8 mouse cellular contexts compared by ENCODE assay signal in the genomic region with DNA sequence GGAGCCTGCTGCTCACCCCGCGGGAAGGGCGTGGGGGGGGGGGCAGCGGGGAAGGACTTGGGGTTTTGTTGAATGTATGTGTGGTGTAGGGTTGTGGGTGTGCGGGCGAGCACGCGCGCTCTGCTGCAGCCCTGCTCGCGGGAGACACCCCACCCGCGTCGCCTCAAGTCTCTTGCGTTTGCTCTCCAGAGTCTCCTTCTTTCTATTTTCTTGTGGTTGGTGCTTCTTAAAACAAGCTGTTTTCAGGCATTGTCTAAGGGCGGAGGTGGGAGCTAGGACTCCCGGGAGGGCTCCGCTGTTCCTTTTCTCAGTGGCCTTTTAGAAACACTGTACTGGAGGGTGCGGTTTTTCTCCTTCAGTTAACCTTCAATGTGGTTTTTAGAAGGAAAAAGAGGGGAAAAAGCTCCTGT. TPM values are rescaled to one million over a fixed set of nuclear protein-coding genes. Genes with fewer than 3 reads are reported as not detected.
A peak's percentile ranks its signal among the peaks of the same experiment; 100 is the strongest.
DNase-seq lines count a peak whose midpoint lies in the region; ATAC-seq lines count a peak whose summit lies in the region.

A gene (minus strand): TSS at position 87 of the 410 bp plus-strand sequence.

- H3K4me3 ChIP-seq in embryonic facial prominence, embryonic 11.5 days (ENCODE audit: low read depth, low read length): peak within 1 kb of the TSS; percentile 90
- peak within 1 kb of the TSS; percentile 60 to 76 for H3K4me3 ChIP-seq in heart, embryonic 14.5 days (ENCODE audit: control insufficient read depth in 1 of 2, insufficient read depth in 1 of 2, low read depth in 1 of 2, low read length in 2 of 2)
- H3K4me3 ChIP-seq in neural tube, embryonic 14.5 days (ENCODE audit: low read depth, low read length): peak within 1 kb of the TSS; percentile 75

- no peak; the same call in 1 of the 2 replicates for ATAC-seq in embryonic facial prominence, embryonic 11.5 days (replicated peaks; ENCODE audit: insufficient number of reproducible peaks, low FRiP score, low TSS enrichment, low read depth)
- peak; percentile 32; the same call in 1 of the 2 replicates for ATAC-seq in heart, embryonic 14.5 days (ENCODE audit: insufficient number of reproducible peaks, insufficient read depth, low FRiP score, low read depth)
- peak; percentile 78 for ATAC-seq in neural tube, embryonic 14.5 days (ENCODE audit: low read depth)

- H3K9me3 ChIP-seq in embryonic facial prominence, embryonic 11.5 days (replicated peaks; ENCODE audit: control insufficient read depth, low read length): no peaks in the 10 kb centered on the region
- H3K9me3 ChIP-seq in heart, embryonic 14.5 days (ENCODE audit: control insufficient read depth, low read length): no peaks in the 10 kb centered on the region
- no peaks in the 10 kb centered on the region for H3K9me3 ChIP-seq in neural tube, embryonic 14.5 days (ENCODE audit: control insufficient read depth, low read length)

- 0% methylated on average over 18 of the region's 19 CpGs for WGBS in embryonic facial prominence, embryonic 11.5 days
- 2% methylated on average over 17 of the region's 19 CpGs for WGBS in heart, embryonic 14.5 days
- WGBS in neural tube, embryonic 14.5 days: under 1% methylated on average over 18 of the region's 19 CpGs

- no peaks in the 10 kb centered on the region for H3K36me3 ChIP-seq in embryonic facial prominence, embryonic 11.5 days (replicated peaks; ENCODE audit: control insufficient read depth, insufficient read depth, low read depth, low read length)
- no peaks in the 10 kb centered on the region for H3K36me3 ChIP-seq in heart, embryonic 14.5 days (ENCODE audit: control insufficient read depth, insufficient read depth, low read length)
- H3K36me3 ChIP-seq in neural tube, embryonic 14.5 days (ENCODE audit: control insufficient read depth, insufficient read depth, low read length): no peaks in the 10 kb centered on the region

- intact Hi-C loops in left cerebral cortex, postnatal 36 days (cut with DNase I): loop anchor here (2.0 kb wide), 1 partner anchor 60 kb away; a partner anchor contains a TSS

- peak within 1 kb of the TSS; percentile 83 for H3K27ac ChIP-seq in embryonic facial prominence, embryonic 11.5 days (replicated peaks; ENCODE audit: low read depth, low read length)
- H3K27ac ChIP-seq in heart, embryonic 14.5 days (replicated peaks in 1 of 2; ENCODE audit: control insufficient read depth in 1 of 2, insufficient read depth in 1 of 2, low read depth in 2 of 2, low read length in 2 of 2): peak within 1 kb of the TSS; percentile 56 to 88
- H3K27ac ChIP-seq in neural tube, embryonic 14.5 days (ENCODE audit: low read depth, low read length): peak within 1 kb of the TSS; percentile 92

- DNase-seq in adrenal gland, adult 18-20 months (ENCODE audit: low spot score in 2 of 2): no peak
- no peak for DNase-seq in adrenal gland, adult (ENCODE audit: inconsistent age in 2 of 2, low spot score in 1 of 2)
- DNase-seq in 416B (ENCODE audit: low read depth): peak; percentile 58
- peak; percentile 57 for DNase-seq in embryonic facial prominence, embryonic 11.5 days (ENCODE audit: low spot score)
- DNase-seq in left cerebral cortex, postnatal 36 days (ENCODE audit: low spot score in 2 of 2): no peak
- no peak for DNase-seq in right cerebral cortex, adult 2 months (ENCODE audit: low spot score in 2 of 2)

- no peaks in the 10 kb centered on the region for H3K27me3 ChIP-seq in embryonic facial prominence, embryonic 11.5 days (ENCODE audit: control insufficient read depth, insufficient read depth, low read length)
- no peaks in the 10 kb centered on the region for H3K27me3 ChIP-seq in heart, embryonic 14.5 days (ENCODE audit: control insufficient read depth, insufficient read depth, low read length)
- H3K27me3 ChIP-seq in neural tube, embryonic 14.5 days (ENCODE audit: control insufficient read depth, insufficient read depth, low read length): no peaks in the 10 kb centered on the region

- H3K9ac ChIP-seq in embryonic facial prominence, embryonic 11.5 days (replicated peaks; ENCODE audit: low read length): peak within 1 kb of the TSS; percentile 98
- peak within 1 kb of the TSS; percentile 92 for H3K9ac ChIP-seq in heart, embryonic 14.5 days (ENCODE audit: low read length)
- peak within 1 kb of the TSS; percentile 98 for H3K9ac ChIP-seq in neural tube, embryonic 14.5 days (replicated peaks; ENCODE audit: low read depth, low read length)

- H3K4me2 ChIP-seq in embryonic facial prominence, embryonic 11.5 days (ENCODE audit: low read depth, low read length): peak within 1 kb of the TSS; percentile 58
- H3K4me2 ChIP-seq in heart, embryonic 14.5 days (ENCODE audit: low read length): peak within 1 kb of the TSS; percentile 87
- H3K4me2 ChIP-seq in neural tube, embryonic 14.5 days (ENCODE audit: low read depth, low read length): peak within 1 kb of the TSS; percentile 79

- no peaks in the 10 kb centered on the region; the same call in 1 of the 2 replicates for H3K4me1 ChIP-seq in embryonic facial prominence, embryonic 11.5 days (ENCODE audit: control insufficient read depth, insufficient read depth, low read length)
- H3K4me1 ChIP-seq in heart, embryonic 14.5 days (ENCODE audit: control insufficient read depth in 2 of 2, insufficient read depth in 2 of 2, low read length in 2 of 2): peaks cover 9 to 13% of the 10 kb centered on the region in 2 experiments; a peak in 2 of 4 replicates
- peaks cover 13% of the 10 kb centered on the region for H3K4me1 ChIP-seq in neural tube, embryonic 14.5 days (ENCODE audit: control insufficient read depth, insufficient read depth, low read length)

RNA-seq across cellular contexts. Expression of the gene that starts here (rescaled TPM):
- total RNA-seq in adrenal gland, adult 18-20 months (2021): 100 to 1,000 TPM; 151 to 215 TPM
- 3,323 and 3,355 TPM in 2 replicates for polyA plus RNA-seq in embryonic facial prominence, embryonic 11.5 days (2014; fragmentation: Nextera tagmentation; extraction: Ambion mirVana)
- 1,599 and 1,682 TPM in 2 replicates for polyA plus RNA-seq in heart, embryonic 14.5 days (2014; fragmentation: Nextera tagmentation; extraction: Ambion mirVana)
- 100 to 1,000 TPM; 504 to 568 TPM for total RNA-seq in left cerebral cortex, postnatal 36 days (2021)
- polyA plus RNA-seq in neural tube, embryonic 14.5 days (2014; fragmentation: Nextera tagmentation; extraction: Ambion mirVana): 4,880 and 5,654 TPM in 2 replicates

Comparison
In these comparisons a context has a peak if more than half of its experiments do, and no peak if none do; other contexts are left out.
1. DNase-seq: peak in 416B (single experiment) and embryonic facial prominence, embryonic 11.5 days (single experiment); none in adrenal gland, adult 18-20 months (0 of 2), adrenal gland, adult (0 of 2), left cerebral cortex, postnatal 36 days (0 of 2) and right cerebral cortex, adult 2 months (0 of 2).
2. Peak in every context shown above with its lines, with median percentiles within 50 percentile points of each other: H3K27ac ChIP-seq, H3K4me2 ChIP-seq, H3K4me3 ChIP-seq and H3K9ac ChIP-seq.